Mouse (Mus musculus) fat pad, adult 2 months (tissue): ENCODE data around the gene 4930583I09Rik.

Source experiments
- DNase-seq: peaks from one replicate; pipeline ENCODE4 v3.0.0-alpha.2; 2011; ENCODE audit warnings: low read depth, low spot score; ENCODE audit errors: extremely low read depth

The 4930583I09Rik gene

GRCm38 (mm10) chr17:64835928-64836327, at the start of gene 4930583I09Rik:
TSS of gene 4930583I09Rik (minus strand) at chr17:64836071.
- DNase-seq: no peak

DNA sequence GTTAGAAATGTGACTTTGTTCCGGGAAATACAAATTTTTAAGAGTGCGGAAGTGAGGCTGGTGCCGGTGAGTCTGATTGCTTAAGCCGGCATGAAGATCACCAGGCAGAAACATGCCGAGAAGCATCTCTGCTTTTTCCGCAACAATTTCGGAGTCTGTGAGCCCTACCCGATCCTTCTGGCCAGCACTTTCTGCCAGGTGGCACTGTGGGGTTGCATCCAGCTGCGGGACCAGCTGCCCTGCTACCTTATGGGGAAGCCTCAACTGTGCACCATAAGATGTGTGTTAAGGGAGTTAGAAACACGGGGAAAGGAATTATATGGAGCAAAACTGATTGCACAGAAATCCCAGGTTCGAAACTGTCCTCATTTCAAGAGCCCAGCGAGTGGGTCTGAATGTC, 40.2 kb upstream of the 4930583I09Rik start:
- DNase-seq: no peak

DNA sequence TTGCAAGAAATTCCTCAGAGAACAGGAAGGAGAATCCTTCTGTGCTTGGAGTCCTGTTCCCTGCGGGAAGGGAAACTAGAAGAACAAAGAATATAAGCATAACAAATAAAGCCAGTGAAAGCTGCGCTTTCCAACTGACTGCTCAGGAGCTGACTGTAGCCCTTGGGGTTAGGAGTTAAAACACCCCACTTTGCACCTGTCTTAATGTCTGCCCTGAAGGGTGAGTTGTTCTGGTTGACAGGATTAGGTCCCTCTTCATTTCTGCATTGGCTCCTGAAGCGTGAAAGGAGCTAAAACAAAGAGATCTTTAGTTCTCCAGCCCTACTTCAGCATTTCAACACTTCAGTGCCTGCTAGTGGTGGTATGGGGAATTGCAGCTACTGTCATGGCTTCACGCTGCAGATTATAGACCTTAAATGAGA, 37.8 kb upstream of the 4930583I09Rik start:
- peak; percentile 2 for DNase-seq

- DNase-seq: no peak
These were observed 27.9 kb upstream of the 4930583I09Rik start for GRCm38 (mm10) chr17:64863817-64864216.

- DNase-seq: no peak
These were observed 25.1 kb upstream of the 4930583I09Rik start for GRCm38 (mm10) chr17:64860963-64861362.

GRCm38 (mm10) chr17:64858848-64859247, 23.0 kb upstream of the 4930583I09Rik start:
- no peak for DNase-seq

DNA sequence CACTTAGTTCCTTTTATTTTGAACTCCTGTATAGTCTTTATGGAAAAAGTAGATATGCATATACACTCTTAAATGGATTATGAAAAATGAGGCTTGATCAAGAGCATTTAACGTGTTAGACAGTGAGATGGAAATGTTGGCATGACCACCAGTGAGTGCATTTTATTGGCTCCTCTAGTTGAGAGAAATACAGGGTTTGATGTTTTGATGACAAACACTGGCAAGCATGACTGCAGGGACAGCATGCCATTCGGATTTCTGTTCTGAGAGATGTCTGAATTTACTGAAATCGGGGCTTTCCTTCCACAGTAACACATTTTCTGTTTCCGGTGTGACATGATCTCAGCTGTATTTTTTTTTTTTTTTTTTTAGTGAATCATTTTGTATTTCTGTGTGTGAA, 12.2 kb upstream of the 4930583I09Rik start:
- no peak for DNase-seq

GRCm38 (mm10) chr17:64846654-64847053, 10.8 kb upstream of the 4930583I09Rik start:
- DNase-seq: no peak

- DNase-seq: no peak
These were observed 1.0 kb upstream of the 4930583I09Rik start for GRCm38 (mm10) chr17:64836892-64837291.

DNA sequence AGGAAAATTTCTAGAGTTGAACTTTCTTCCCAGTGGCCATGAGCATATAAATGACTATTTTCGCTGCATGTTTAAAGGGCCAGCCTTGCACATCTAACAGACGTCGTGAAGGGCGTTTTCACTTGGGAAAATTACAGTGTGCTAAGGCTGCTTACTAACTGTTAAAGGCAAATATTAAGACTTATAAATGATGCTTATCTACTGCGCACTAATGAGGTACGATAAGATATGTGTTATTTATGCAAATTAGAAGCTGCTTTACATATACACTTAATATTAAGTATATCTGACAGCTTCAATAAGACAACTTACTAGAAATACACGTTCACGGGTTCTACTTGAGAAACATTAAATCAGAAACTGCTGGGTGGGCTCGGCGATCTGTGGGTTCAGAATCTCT, 481 bp upstream of the 4930583I09Rik start:
- no peak for DNase-seq

- no peak for DNase-seq
These were observed 1.9 kb downstream of the 4930583I09Rik start for GRCm38 (mm10) chr17:64833906-64834490.

DNA sequence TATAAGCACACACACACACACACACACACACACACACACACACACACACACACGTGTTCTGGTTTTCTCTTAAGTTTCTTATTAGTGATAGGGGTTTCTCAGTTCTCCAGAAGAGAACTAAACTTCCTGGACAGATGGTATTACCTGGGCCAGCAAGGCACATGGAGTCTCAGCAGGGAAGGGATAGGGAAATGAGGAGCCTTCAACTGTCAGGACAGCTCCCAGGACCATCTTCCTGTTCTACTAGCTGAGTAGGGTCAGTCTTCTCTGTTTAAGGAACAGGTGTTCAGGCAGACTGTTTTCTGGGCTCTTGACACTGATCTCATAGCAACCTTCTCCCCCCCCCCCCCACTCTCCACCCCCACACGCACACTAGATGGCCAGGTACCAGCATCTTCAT, 2.8 kb downstream of the 4930583I09Rik start:
- no peak for DNase-seq

GRCm38 (mm10) chr17:64827482-64827881, 8.4 kb downstream of the 4930583I09Rik start:
- no peak for DNase-seq

DNA sequence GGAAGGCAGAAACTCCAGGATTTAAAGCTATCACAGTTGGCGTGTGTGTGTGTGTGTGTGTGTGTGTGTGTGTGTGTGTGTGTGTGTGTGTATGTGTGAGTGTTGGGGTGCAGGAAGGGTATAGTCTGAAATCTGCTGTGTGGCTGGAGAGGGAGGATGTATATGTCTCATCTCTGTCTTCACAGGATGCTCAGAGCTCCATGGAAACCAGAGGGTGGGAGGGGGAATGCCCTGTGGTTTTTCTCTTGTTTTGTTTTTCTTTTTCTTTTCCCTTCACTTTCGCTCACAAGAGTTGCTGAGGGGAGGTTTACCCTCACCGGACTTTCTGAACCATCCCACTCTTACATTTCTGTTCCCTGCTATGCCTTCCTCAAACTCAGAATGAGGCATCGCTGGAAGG, 9.0 kb downstream of the 4930583I09Rik start:
- no peak for DNase-seq

DNA sequence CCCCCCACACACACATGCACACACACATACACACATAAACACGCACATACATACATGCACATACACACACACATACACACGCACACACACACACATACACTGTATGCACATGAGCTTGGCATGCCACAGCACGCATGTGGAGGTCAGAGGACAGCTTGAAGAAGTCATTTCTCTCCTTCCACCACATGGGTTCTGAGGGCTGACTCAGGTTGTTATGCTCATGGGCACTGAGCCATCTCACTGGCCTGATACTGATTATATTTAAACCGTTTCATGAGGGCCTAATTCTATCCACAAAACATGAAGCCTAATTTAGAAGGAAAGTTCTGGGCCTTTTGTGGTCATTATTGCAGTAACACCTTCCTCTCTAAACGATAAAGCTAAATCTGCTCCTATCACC, 13.3 kb downstream of the 4930583I09Rik start:
- no peak for DNase-seq

DNA sequence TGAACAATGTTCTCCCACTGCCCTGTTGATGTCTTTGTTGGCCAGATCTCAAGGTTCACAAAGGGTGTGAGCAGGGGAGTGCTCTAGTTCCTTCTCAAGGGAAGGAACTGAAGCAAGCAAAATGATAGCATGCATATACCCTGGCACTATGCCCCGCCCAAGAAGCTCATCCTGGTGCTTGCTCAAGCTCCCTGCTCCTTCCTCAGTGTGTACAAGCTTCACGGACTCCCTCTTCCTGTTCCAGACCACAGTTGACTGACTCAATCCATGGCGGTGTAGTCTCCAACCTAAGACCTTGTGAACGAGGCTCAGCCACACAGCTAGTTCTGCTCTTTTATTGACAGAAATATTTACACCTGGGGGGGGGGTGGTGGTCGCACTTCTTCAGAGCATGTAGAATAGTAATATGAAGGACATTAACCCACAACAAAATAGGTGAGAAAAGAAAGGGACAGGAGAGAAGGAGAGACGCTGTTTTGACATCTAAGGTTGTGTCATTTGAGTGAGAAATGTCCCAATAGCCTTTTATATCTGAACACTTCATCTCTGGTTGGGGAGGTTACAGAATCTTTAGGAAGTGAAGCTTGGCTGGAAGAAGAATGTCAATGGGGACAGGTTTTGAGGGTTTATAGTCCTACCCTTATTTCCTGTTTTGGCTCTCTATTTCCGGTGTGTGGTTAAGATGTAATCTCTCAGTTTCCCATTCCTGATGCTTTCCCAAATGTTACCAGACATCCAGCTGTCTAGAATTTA, 14.9 kb downstream of the 4930583I09Rik start:
- no peak for DNase-seq

GRCm38 (mm10) chr17:64816298-64816697, 19.6 kb downstream of the 4930583I09Rik start:
- no peak for DNase-seq

GRCm38 (mm10) chr17:64815806-64816205, 20.1 kb downstream of the 4930583I09Rik start:
- no peak for DNase-seq

GRCm38 (mm10) chr17:64813568-64813967, 22.3 kb downstream of the 4930583I09Rik start:
- no peak for DNase-seq

- DNase-seq: no peak
These were observed 29.8 kb downstream of the 4930583I09Rik start for GRCm38 (mm10) chr17:64806035-64806589.

- DNase-seq: no peak
These were observed 31.3 kb downstream of the 4930583I09Rik start for GRCm38 (mm10) chr17:64804375-64805124.

DNA sequence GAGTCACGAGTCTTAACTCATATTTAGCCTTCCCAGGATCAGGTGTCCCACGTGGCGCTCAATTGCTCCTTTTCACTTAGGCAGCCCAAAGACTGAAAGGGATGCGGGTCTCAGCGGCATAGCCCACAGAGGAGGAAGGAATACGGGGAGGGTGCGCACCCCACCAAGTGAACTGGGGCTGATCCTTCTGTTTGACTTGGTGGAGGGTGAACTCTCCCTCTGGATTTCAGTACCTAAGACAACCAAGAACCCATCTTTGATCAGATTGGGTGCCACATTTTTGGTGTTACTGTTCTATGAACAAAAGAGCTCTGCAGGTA, 33.0 kb downstream of the 4930583I09Rik start:
- no peak for DNase-seq
